Mouse (Mus musculus) CD4-positive helper T cell, adult 2 months (primary cell): ENCODE measurements at regions not wholly inside any gene's neighbourhood (a gene's known extent, or its start where the extent isn't known, plus 50 kb on each side); places are given as distances from the start of the nearest gene placed in this dataset.

Experiments used
- DNase-seq: peaks from one replicate; pipeline ENCODE4 v3.0.0-alpha.2; 2012; ENCODE audit warnings: low read depth, missing footprints, low spot score

DNA sequence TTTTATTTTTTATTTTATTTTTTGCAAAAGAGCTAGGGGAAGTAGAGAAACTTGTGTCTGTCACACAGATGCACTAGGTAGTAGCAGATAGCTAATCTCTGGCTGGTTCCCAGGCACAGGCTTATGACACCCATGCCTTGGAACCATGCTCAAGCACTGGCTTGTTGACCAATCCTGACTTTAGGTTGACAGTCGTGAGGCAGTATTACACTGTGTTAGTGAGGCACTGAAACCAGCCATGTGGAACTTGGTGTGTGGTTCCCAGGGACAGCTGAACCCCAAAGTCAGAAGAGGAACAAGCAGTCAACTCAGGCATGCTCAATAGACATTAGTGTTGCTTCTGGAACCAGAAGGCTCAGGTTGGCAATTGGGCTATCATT is 601.1 kb upstream of the Nox3 start:
- no peak for DNase-seq

DNA sequence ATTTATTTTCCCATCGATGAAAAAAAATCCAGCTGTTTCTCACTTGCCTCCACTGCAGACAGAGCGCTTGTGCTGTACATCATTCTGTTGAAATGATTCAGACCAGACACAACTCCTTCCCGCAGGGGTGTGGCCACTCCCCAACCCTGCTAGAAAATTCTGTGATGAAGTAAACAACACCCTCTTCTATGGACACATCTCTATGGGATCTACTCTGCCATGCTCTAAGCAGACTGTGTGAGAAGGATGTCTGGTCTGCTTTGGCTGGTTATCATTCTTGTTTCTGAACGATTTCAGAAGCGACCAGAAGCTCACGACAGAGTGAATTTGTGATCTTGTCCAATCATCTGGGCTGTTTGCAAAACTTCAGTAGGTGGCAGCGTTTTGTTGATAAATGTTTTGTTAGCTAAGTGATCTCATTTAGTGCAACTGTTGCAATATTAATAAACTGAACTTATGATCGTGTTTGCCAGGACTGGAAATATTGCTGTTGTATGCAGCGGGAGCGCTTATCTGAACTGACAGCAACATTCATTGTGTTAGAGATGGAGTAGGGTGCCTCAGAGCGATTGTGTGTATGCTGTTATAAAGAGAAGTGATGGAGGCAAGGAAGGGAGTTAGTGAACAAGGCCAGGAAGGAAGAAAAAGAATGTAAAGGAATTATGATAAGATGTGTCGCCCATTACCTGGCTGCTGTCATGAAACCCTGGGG is 605.2 kb upstream of the Nox3 start:
- no peak for DNase-seq

DNA sequence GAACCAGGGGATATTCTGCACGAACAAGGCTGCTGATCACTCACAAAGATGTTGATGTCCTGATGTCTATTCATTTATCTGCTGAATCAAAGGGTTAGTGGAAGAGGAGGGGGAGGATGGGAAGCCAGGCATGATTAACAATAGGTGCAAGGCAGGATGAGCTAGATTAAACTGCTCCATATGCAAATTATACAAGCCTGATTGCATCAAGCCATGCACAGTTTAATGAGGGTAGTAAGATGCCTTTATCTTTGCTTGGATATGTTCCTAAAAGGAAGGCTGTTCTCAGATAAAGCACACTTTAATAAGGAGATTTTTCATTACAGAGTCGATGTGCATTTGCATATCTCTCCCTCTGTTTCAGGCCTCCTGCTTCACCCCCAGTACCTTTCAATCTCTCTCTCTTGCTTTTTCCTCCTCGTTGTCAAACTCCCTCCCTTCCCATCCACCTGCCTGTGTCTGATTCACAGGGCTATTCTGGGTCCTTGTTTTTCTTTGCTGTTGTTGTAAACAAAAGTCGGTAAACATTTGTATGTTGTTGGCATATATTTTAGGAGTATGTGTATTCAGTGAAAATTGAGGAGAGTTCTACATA is 615.8 kb upstream of the Nox3 start:
- DNase-seq: no peak

DNA sequence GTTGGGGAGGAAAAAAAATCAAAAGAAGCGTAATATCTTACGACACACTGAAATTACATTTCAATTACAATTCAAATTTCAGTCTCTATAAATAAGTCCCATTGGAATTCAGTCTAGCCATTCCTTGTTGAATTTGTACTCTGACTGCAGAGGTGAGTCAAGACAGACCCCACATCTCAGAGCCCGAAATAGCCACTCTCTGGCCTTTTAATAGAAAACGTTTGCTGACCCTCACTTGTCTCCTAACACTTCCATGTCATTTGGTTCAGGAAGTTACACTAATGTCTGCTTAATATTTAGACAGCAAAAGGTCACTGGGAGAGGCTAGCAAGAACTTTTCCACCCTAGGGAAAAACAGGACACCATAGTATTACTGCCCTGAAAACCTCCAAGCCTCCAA is 623.1 kb upstream of the Nox3 start:
- DNase-seq: no peak

DNA sequence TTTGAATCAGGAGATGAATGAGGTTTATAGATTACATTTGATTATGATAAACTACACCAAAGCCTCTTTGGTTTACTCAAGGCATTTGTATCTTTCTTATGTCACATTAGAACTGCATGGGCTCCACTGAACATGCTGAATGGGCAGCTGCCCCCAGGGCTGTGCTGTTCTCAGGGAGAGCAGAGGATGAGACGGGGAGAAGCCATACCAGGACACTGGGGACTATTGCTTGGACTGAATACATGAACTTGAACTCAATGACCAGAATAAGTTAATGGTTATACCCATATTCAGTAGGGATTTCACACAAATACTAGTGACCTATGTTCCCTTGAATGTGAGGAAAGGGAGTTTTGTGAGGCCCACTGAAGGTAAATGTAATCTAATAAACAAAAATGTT is 632.7 kb upstream of the Nox3 start:
- no peak for DNase-seq

DNA sequence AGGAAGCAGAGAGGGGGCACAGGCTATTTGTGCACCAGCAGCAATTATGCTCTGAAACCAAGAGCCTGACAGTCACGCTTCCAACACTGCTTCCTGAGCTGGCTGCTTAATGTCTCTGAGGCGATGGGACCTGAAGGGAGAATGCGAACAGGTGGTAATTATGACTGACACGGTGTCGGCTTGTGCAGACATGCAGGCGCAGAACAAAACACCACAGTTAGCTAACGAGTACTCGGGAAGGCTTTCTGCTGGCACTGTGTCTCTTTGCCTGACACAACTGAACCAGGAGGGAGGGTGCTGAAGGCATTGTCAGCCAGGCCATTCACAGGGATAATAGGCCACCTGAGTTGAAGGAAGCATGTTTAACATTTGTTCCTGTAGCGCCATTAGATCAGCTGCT is 635.6 kb upstream of the Nox3 start:
- no peak for DNase-seq

DNA sequence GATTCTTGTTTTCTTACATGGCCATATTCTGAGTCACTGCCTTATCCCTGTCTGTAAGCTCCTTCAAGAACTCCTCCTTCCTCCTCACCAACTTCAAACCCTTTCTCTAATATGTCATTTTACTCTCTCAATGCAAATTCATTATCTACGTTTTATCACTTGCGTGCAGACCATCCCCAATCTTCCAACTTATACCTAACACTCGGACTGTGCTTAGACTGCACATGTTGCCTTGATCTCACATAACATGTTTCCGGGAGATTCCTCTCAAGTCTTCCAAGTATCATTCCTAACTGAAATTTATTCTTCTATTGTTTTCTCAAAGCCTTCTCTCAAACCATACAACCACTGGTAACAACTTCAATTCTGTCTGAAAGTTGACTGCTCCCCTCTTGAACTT is 637.0 kb upstream of the Nox3 start:
- DNase-seq: no peak

DNA sequence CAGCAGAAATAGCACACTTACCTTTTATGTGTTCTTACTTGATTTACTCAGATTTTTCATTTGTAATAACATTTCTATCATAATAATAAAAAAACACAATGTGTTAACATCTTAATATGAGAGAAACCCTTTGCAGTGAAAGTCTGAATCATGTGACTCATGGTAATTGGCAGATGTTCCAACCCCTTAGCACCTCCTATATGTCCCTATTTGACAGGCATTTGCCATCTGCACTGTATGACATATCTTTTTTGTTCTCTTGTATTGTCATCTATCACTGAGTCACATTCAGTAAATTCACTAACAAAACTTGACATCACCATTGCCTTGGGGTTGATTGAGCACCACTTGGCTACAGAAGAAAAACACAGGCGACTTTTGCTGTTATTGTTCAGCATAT is 641.1 kb upstream of the Arid1b start:
- DNase-seq: no peak

DNA sequence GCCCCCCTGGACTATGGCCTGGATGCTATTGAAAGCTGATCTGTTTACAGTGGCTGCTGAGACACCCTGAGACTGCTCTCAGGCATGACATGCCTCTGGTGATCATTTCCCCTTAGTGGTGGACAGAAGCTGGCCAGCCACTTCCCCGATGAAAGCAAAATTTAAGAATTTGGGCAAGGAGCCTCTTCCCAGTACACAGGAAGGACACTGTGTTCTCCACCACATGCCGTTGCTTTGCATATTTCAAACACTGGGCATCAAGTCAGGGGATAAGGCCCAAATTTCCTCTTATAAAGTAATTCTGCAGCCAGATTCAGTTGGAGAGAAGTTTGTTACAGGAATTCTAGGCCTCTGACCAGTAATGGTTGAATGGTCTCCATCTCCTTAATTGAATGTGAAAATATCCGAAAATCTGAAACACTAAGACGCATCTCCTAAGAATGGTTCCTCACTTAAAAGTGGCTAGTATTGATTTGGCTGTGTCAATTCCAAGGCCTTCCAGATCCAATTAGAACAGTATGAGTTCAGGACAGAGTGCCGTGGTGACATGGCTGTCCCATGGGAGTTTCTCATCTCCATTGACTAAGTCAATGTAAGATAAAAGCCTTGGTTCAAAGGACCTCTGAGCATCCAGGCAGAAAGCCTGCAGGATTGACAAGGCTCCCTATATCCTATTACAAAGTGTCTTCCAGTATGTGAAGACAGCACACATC is 638.5 kb upstream of the Arid1b start:
- DNase-seq: no peak

DNA sequence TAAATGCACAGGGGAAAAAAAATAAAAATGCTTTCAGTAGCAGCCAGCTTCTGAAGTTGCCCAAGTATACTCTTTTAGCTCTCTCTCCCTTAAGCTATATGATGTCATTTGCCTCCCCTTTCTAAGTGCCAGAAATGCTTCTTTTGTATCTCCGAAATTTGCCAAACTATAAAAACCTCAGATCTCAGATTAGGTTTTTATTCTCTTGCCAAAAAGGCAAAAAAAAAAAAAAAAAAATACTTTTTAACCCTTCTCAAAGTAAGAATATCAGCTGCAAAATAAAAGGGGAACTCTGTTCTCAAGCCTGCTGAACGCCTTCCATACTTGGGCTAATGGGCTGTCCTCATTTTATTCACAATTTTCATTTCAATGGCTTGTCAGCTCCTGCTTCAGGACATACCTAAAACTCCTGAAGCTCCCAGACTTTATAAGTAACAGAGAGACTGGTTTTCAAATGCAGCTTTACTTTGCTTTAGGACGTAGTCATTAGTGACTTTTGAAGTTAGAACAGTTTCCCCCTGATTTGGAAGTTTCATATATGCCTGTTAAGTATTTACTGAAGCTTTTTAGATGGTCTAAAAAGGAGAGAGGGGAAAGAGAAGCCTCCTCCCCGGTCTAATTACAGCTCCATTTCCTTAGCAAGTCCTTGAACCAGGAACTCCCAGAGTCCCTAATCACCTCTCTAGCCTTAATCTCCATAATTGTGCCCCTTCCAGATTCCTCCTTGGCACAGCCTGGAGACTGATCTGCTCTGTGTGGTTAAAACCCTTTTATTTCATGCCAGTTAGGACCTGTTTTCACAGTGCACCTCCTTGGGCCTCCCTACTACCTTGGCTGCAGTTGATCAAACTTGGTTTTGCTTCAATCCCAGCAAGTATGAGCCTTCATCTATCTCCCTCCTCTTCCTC is 633.5 kb upstream of the Arid1b start:
- no peak for DNase-seq

DNA sequence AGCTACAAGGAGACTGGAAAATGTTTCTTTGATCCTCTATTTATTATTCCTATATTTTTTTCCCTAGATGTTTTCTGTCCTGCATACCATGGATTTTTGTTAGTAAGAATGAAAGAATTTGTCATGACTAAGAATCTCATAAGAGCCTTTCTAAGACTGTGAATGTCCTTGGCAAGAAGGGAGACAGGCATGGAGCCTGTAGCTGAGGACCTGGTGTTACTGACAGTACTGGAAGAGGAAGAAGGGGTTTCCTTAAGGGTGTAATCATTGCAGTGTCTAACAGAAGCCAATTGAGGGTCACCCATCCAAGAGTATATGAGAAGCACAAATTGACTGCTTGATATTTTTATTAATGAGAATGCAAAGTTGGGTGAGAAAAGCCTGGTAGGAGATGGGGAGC is 628.3 kb upstream of the Arid1b start:
- no peak for DNase-seq

DNA sequence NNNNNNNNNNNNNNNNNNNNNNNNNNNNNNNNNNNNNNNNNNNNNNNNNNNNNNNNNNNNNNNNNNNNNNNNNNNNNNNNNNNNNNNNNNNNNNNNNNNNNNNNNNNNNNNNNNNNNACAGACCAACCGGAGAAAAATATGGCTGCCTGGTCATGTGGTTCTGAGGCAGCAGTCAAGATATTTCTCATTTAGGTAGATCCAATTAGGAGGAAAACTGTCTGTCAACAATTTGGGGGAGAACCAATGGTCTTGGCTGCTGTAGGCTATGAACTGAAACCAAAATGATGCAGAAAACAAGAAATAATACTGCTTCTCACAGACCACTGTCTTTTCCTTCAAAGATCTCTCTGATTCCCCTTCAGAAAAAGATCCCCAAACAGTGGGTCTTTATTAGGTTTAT is 613.7 kb upstream of the Arid1b start:
- DNase-seq: no peak

DNA sequence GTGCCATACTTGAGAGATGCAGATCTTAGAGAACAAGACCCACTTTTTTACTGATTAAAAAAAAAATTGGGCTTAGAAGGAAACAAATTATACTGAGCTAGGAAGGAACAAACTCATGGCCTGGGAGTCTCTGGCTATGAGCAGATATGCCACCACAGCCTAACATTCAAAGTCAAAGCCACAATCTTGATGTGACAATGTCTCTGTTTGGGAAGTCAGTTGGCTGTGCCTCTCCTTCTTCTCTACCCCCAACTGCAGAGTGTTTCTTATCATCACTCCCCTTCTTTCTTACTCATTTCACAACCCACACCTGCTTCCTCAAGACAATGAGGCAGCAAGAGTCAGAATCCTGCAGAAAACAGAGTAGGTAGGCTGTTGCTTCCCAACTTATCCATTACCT is 613.3 kb upstream of the Arid1b start:
- DNase-seq: no peak

DNA sequence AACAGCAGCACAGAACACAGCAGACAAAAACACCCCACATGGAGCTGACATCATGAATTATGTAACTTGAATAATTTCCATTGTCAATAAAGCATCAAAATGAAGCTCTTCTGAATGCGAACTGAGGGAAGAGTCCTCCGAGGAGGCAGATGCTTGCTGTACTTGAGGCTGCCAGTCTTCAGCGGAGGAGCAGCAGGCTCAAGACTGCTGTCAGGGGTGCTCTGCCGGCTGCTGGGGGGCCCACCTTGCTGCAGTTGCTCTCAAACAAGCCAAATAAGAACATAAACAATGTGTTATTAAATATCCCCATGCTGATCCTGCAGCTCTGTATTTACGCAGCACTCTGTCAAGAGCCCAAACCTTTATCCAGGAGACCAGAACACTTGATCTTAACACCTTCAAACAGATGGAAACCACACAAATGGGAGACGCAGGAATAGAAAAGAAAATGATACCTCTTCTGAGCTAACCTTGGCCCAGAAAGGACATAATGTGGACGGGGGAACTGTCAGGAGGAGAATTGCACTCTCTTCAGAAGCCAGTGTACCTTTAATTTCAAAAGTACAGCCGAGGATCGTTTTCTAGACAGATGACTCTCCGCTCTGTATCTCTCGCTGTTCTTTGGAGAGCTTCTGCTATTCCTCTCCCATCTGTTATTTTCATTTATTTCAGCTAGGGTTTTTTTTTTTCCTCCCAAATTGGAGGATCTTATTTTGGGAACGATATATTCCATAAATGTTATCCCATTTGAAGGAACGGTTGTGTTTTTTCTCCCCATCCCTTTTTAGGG is 612.0 kb upstream of the Arid1b start:
- DNase-seq: no peak

DNA sequence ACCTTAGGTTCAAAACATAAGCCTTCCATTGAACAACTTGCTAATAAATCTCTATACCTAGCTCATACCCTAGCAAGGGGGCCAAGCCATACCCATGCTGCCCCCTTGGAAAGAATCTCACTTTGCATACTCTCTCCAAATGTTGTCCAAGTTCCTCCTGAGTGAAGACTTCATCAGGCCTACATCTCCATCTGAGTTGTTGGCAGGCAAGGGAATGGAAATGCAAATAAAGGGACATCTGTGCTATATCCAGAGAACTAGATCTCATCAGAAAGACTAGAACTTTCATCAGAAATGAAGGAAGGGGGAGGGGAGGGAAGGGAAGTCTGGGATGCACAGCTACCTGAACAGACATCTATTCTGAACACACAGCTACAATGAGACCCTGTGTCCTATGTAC is 611.4 kb upstream of the Arid1b start:
- no peak for DNase-seq

DNA sequence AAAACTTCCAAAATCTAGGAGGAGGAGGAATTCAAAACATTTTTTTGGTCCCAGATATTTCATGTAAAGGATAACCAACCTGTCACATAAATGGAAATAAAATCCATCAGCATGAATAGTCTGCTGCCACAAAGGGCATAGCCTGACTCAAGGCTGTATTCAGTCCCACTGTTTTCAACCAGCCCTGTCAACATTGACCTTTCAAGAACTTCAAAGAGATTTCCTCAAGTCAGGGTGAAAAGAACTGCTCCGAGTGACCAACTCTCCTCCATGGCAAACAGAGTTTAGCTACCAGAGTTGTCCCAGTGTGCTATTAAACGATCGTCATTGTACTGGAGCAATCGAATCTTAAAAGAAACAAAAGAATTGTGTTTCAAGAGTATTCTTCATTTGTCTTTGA is 606.5 kb upstream of the Arid1b start:
- DNase-seq: no peak

DNA sequence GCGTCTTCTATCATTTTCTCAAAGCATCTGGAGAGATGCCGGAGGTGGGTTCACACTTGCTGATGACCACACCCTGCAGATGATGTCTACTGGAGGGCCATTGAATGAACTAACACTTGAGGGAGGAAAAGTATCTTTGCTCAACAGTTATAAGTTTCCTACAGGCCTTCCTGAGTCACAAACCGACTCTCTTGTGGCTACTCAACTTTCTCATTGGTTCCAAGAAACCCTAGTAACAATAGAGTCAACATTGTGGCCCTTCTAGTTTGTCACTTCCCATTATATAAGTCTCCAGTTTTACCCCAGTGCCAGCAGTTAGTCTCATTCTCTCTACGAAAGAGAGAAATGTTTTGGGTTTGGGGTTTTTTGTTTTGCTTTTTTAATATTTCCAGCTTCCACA is 604.1 kb upstream of the Arid1b start:
- DNase-seq: no peak

DNA sequence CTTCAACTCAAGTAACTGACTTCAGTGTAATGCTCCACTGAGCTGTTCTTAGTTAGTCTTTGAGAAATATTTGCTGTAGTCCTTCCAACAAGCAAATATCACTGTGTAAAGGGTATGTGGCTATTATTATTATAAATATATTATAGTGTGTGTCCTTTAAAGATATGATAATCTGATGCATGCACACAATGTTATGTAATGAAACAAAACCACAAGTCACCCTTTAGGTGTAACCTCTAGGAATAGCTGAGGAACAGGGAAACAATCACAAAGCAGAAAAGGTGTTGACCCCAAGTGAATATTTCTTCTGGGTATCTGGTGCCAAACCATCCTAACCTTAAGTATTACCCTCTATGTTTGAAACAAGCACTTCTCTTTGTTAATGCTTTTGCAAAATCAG is 603.6 kb upstream of the Arid1b start:
- no peak for DNase-seq

DNA sequence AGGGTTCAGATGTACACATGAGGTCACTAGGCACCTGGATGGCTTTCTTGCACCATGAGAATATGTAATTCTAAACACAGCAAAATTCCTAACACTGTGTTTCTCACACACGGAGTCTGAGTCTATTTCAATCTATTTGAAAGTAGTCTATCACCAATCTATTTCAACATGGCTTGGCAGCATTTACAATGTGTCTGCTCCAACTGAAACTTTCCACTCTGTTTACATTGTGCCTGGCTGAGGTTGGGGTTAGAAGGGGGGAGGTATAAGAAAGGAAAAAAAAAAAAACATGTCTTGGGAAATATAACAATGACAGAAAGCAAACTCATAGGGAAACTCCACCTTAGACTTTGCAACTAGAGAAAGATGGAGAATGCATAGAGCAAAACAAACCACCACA is 602.9 kb upstream of the Arid1b start:
- no peak for DNase-seq

DNA sequence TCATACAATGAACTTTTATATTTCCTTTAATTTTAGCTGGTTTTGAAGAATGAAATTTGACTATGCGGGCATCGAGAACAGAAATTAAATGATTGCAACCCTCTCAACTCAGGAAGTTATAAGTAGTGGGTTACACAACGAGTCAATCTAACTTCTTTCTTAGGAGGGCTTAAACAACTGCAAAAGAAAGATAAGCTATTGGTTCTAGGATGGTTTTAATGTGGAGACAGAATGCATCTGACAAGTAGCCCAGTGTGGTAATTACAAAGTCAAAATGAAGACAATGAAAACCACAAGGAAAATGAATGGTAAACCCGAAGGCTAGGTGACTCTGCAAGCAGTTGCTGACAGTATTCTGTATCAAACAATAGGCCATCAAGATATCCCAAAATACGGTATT is 598.0 kb upstream of the Arid1b start:
- DNase-seq: no peak

DNA sequence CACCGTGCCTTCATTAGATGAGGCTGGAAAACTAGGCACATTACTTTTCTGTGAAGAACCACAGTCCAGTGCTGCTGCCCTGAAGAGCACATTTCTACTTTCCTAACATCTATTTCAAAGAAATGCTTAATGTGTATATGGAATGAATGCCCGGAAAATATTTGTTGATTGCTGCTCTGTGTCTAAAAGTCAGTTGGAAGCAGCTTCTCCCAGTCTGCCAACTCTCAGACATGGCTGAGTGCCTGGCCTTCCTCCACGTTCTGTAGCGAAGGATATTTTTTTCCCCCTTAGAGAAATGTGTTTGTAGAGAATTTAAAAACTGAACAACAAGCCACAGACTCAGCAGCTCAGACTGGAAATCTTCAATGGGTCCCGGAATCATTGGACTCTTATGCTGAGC is 576.4 kb upstream of the Arid1b start:
- DNase-seq: no peak
